15 mouse cellular contexts compared by ENCODE assay signal in the genomic region with DNA sequence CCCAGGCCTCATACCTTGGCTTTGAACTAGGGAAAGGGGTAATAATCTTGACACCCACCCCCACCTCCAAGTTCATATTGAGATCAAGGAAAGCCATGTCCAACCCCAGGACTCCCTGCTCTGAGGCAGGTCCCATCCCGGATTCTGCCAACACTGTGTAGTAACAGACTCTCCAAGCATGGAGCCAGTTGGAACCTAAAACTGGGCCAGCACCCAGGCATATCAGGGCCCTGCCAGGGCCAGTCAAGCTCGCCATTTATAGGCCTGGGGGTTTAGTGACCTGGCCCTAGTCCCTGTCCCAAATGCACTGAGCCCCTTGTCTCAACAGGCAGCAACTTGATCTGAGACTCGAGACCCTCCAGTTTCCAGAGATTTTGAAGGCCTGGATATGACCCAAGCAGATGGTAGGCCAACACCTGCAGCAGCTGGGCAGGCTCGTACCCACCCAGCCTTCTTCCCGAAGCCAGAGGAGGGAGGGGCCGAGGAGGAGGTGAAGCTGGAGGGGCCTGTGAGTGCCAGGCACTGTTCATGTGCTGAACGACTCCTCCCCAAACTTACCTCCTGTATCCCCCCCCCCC. TPM values are rescaled to one million over a fixed set of nuclear protein-coding genes. Genes with fewer than 3 reads are reported as not detected.
DNase-seq lines count a peak whose midpoint lies in the region; ATAC-seq lines count a peak whose summit lies in the region.
"Had no signal": no experiment of that assay in that cellular context is flagged by ENCODE, and none has a peak within 500 bp of the region (broad histone marks: within the 10 kb centered on the region; RNA-seq: fewer than 3 reads in every experiment).

No protein-coding gene starts in this region.

- DNase-seq in heart, adult 11 months = peak; percentile 92
- DNase-seq in fat pad, adult 2 months (ENCODE audit: extremely low read depth, low read depth, low spot score) = peak; percentile 36
- DNase-seq in right cerebral cortex, postnatal 10 days (ENCODE audit: low spot score in 2 of 2) = no peak
- DNase-seq in layer of hippocampus, adult 8-10 months (ENCODE audit: low spot score in 2 of 2) = no peak
- DNase-seq: kidney, adult 18-20 months; liver, postnatal 0 days; right cerebral cortex, adult 18-20 months; thymus, postnatal 14 days had no signal

- H3K9me3 ChIP-seq in heart, embryonic 12.5 days (replicated peaks) = no peaks in the 10 kb centered on the region
- H3K9me3 ChIP-seq in intestine, embryonic 15.5 days = no peaks in the 10 kb centered on the region
- H3K9me3 ChIP-seq: G1E; hindbrain, embryonic 13.5 days had no signal

- no peak overlapping the region for H3K27ac ChIP-seq in heart, embryonic 12.5 days (ENCODE audit: poor library complexity, severe bottlenecking)
- H3K27ac ChIP-seq in brown adipose tissue, adult 24 weeks (replicated peaks; ENCODE audit: low read depth, low read length) = peak overlapping the region; percentile 61
- peak overlapping the region; percentile 33; the same call in 1 of the 2 replicates for H3K27ac ChIP-seq in intestine, embryonic 15.5 days

- H3K9ac ChIP-seq in heart, embryonic 12.5 days = no peak overlapping the region
- H3K9ac ChIP-seq in intestine, embryonic 15.5 days = no peak overlapping the region
- H3K9ac ChIP-seq: hindbrain, embryonic 13.5 days; liver, postnatal 0 days had no signal

- no peaks in the 10 kb centered on the region for H3K27me3 ChIP-seq in heart, embryonic 12.5 days (replicated peaks)
- H3K27me3 ChIP-seq in intestine, embryonic 15.5 days (replicated peaks) = no peaks in the 10 kb centered on the region
- H3K27me3 ChIP-seq: hindbrain, embryonic 13.5 days had no signal

- H3K4me2 ChIP-seq in heart, embryonic 12.5 days = no peak overlapping the region
- H3K4me2 ChIP-seq in intestine, embryonic 15.5 days (replicated peaks) = no peak overlapping the region
- H3K4me2 ChIP-seq: hindbrain, embryonic 13.5 days had no signal

- WGBS in heart, embryonic 12.5 days = 83% methylated on average over 7 of the region's 7 CpGs
- 85% methylated on average over 7 of the region's 7 CpGs for WGBS in intestine, embryonic 15.5 days

- H3K4me3 ChIP-seq in heart, embryonic 12.5 days = no peak overlapping the region
- no peak overlapping the region for H3K4me3 ChIP-seq in brown adipose tissue, adult 24 weeks (ENCODE audit: insufficient read depth, low read depth, low read length)
- H3K4me3 ChIP-seq in intestine, embryonic 15.5 days (replicated peaks) = no peak overlapping the region
- H3K4me3 ChIP-seq: hindbrain, embryonic 13.5 days had no signal

- ATAC-seq in heart, embryonic 12.5 days (ENCODE audit: insufficient number of reproducible peaks, low FRiP score) = no peak
- no peak for ATAC-seq in intestine, embryonic 15.5 days
- ATAC-seq: CD4-positive, CD25-positive, alpha-beta regulatory T cell, adult 4 months; forebrain, embryonic 16.5 days; liver, postnatal 0 days had no signal

- no peaks in the 10 kb centered on the region for H3K36me3 ChIP-seq in heart, embryonic 12.5 days
- H3K36me3 ChIP-seq in intestine, embryonic 15.5 days = no peaks in the 10 kb centered on the region
- H3K36me3 ChIP-seq: hindbrain, embryonic 13.5 days had no signal

- peaks cover 43% of the 10 kb centered on the region for H3K4me1 ChIP-seq in heart, embryonic 12.5 days (replicated peaks)
- H3K4me1 ChIP-seq in brown adipose tissue, adult 24 weeks (ENCODE audit: control insufficient read depth, insufficient read depth, insufficient read length, low read length) = peaks cover 54% of the 10 kb centered on the region
- peaks cover 70% of the 10 kb centered on the region for H3K4me1 ChIP-seq in intestine, embryonic 15.5 days (replicated peaks)

RNA-seq across cellular contexts. Expression of a gene that starts 21.9 kb away (rescaled TPM):
- 5.5 and 6.9 TPM in 2 replicates for polyA plus RNA-seq in heart, embryonic 12.5 days (2016; fragmentation: Nextera tagmentation; extraction: Ambion mirVana)
- polyA plus RNA-seq in brown adipose tissue, adult 24 weeks (2012; ENCODE audit: insufficient read depth, insufficient read length, missing spikeins) = 65.8 and 126 TPM in 2 replicates
- polyA plus RNA-seq in intestine, embryonic 15.5 days (2015; fragmentation: Nextera tagmentation; extraction: Ambion mirVana) = 39.1 and 40.1 TPM in 2 replicates
- total RNA-seq in layer of hippocampus, adult 8-10 months (2022) = 10 to 100 TPM; 57.5 to 71.0 (median 61.8) TPM

Comparison
In these comparisons a context has a peak if more than half of its experiments do, and no peak if none do; other contexts are left out.
1. DNase-seq: peak in heart, adult 11 months (single experiment) and fat pad, adult 2 months (single experiment); none in right cerebral cortex, postnatal 10 days (0 of 2) and layer of hippocampus, adult 8-10 months (0 of 2).